Mouse (Mus musculus) neutrophil, adult 5-6 weeks (primary cell): ENCODE data around the gene Tff1. TPM values are rescaled to one million over a fixed set of nuclear protein-coding genes. Genes with fewer than 3 reads are reported as not detected.

ENCODE experiments used
- ATAC-seq: fragments of 151-379, 151-347 bp; 2 replicates; pipeline ENCODE4 v1.8.0; 2017; ENCODE audit warnings: mild to moderate bottlenecking, moderate TSS enrichment; ENCODE audit not compliant: insufficient number of reproducible peaks, poor library complexity, low FRiP score, severe bottlenecking; ENCODE audit errors: extremely low read depth
- total RNA-seq: library from RNA; stranded (forward); fragments of 200-1000 nt; gene quantifications from 2 replicates; pipeline ENCODE4 v1.2.3, GENCODE M21; 2017

Tff1 gene
- total RNA-seq, result not detected in 2 replicates

- no peak for ATAC-seq
Measured at GRCm38 (mm10) chr17:31165127-31165526, at the start of gene Tff1. Gene Tff1 (minus strand): TSS chr17:31165277.

- no peak for ATAC-seq
Measured at GRCm38 (mm10) chr17:31211881-31212280, 46.8 kb upstream of the Tff1 start.

GRCm38 (mm10) chr17:31210299-31210698 lies 45.2 kb upstream of the Tff1 start:
- no peak for ATAC-seq

- no peak for ATAC-seq
Measured at GRCm38 (mm10) chr17:31209376-31209930, 44.4 kb upstream of the Tff1 start.

- no peak for ATAC-seq
Measured at GRCm38 (mm10) chr17:31208654-31209053, 43.6 kb upstream of the Tff1 start.

GRCm38 (mm10) chr17:31207771-31208334 lies 42.8 kb upstream of the Tff1 start, which contains the start of gene Ubash3a:
Gene Ubash3a (plus strand): TSS chr17:31207873.
- ATAC-seq, result peak; percentile 22; the same call in 1 of the 2 replicates

- ATAC-seq, result no peak
Measured at GRCm38 (mm10) chr17:31198877-31199276, 33.8 kb upstream of the Tff1 start, which contains the start of gene Tmprss3. Gene Tmprss3 (minus strand): TSS chr17:31198977.

GRCm38 (mm10) chr17:31196283-31196682 lies 31.2 kb upstream of the Tff1 start:
- 0 out of 2 replicates have a peak, but pooled peaks have one; percentile 15 for ATAC-seq

- ATAC-seq, result no peak
Measured at GRCm38 (mm10) chr17:31195207-31195606, 30.1 kb upstream of the Tff1 start.

- ATAC-seq, result no peak
Measured at GRCm38 (mm10) chr17:31193360-31193759, 28.3 kb upstream of the Tff1 start.

- no peak for ATAC-seq
Measured at GRCm38 (mm10) chr17:31192663-31193062, 27.6 kb upstream of the Tff1 start.

- no peak for ATAC-seq
Measured at GRCm38 (mm10) chr17:31191825-31192224, 26.7 kb upstream of the Tff1 start.

- peak; percentile 68 for ATAC-seq
Measured at GRCm38 (mm10) chr17:31187370-31187769, 22.3 kb upstream of the Tff1 start.

GRCm38 (mm10) chr17:31184269-31184990 lies 19.4 kb upstream of the Tff1 start:
- ATAC-seq, result no peak

- no peak for ATAC-seq
Measured at GRCm38 (mm10) chr17:31183180-31183974, 18.3 kb upstream of the Tff1 start.

GRCm38 (mm10) chr17:31181490-31181889 lies 16.4 kb upstream of the Tff1 start:
- ATAC-seq, result no peak

GRCm38 (mm10) chr17:31176321-31176720 lies 11.2 kb upstream of the Tff1 start:
- ATAC-seq, result no peak

- no peak for ATAC-seq
Measured at GRCm38 (mm10) chr17:31169796-31170195, 4.7 kb upstream of the Tff1 start.

GRCm38 (mm10) chr17:31163821-31164220 lies 1.3 kb downstream of the Tff1 start:
- ATAC-seq, result no peak
